Mouse (Mus musculus): ENCODE results near the gene Nkx2-5. TPM values are rescaled to one million over a fixed set of nuclear protein-coding genes. Genes with fewer than 3 reads are reported as not detected.

The Nkx2-5 gene
- total RNA-seq, 2 experiments from 2014 or later: not detected

DNA sequence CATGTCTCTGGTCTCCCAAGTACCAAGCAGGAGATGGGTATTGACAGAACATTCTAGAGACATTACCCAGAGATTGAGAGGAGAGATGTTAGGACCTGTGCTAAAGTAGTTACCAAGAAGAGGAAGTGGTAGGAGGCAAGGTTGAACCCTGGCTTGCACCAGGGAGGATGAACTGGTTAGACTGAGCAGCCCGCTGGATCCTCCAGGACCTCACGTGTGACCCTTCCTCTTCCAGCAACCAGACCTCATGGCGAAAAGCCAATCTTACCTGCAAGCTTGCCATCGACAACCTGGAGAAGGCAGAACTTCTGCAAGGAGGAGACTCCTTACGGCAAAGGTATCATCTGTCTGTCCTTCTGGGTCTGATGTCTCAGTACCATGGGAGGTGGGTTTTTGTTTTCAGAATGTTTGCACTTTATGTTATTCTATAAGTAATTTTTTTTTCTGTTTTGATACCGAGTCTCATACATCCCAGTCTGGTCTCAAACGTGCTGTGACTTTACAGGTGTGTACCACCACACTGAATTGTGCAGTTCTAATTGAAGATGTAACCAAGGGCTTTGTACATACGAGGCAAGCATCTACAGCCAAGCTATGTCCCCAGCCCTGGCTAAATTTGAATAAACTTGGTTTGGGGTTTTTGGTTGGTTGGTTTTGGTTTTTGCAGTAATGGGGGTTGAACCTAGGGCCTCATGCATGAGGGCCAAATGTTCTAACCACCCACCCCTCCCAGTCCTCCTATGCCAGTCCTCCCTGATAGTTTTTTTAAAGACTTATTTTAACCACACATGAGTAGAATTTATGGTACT lies 55.1 kb downstream of the Nkx2-5 start:
- DNase-seq (ENCODE audit: low spot score in 2 of 2): no peak

DNA sequence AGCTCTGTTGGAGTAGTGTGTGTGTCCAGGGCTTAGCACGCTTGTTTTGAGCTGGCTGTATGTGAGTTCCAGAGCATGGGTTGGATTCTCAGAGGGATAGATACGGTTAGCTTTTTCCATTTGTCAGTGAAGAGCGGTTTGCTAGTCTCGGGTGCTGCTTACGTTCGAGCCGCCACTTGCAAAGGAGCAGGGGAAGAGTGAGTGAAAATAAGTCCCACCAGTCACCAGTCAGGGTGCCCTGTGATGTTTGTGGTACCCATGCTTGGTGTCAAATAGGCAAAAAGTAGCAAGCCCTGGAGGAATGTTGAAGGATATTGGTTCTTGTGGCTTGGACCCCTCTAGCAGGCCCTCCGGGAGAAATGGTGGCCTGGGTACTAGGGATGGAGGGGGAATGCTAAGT lies 55.8 kb downstream of the Nkx2-5 start:
- DNase-seq (ENCODE audit: low spot score in 2 of 2): no peak

Other genes with a start within 250 kb of the Nkx2-5 start
- 100 to 1,000 TPM; 215 to 234 TPM for gene Atp6v0e, start 181.8 kb downstream of the Nkx2-5 start, total RNA-seq (2021)
- gene Crebrf, start 129.4 kb downstream of the Nkx2-5 start, total RNA-seq (2021): 10 to 100 TPM; 60.9 to 62.2 TPM
- gene Bnip1, start 63.9 kb downstream of the Nkx2-5 start, total RNA-seq (2021): 10 to 100 TPM; 20.2 to 23.7 TPM
- gene Kifc5b, start 72.1 kb upstream of the Nkx2-5 start, total RNA-seq (2021): 1 to 10 TPM; 1.1 to 1.2 TPM
- 10 to 100 TPM; 45.4 to 46.7 TPM for gene Phf1, start 88.0 kb upstream of the Nkx2-5 start, total RNA-seq (2021)
- gene Cuta, start 94.6 kb upstream of the Nkx2-5 start, total RNA-seq (2021): 100 to 1,000 TPM; 129 to 141 TPM
- 10 to 100 TPM; 16.6 to 19.1 TPM for gene Syngap1, start 96.2 kb upstream of the Nkx2-5 start, total RNA-seq (2021)
- gene Zbtb9, start 128.2 kb upstream of the Nkx2-5 start, total RNA-seq (2021): 1 to 10 TPM; 6.4 to 8.0 TPM
- gene Bak1, start 184.0 kb upstream of the Nkx2-5 start, total RNA-seq (2021): 10 to 100 TPM; 27.2 to 31.0 TPM
- gene Itpr3, start 212.3 kb upstream of the Nkx2-5 start, total RNA-seq (2021): 1 to 10 TPM; 5.5 to 6.2 TPM

Data from adrenal gland, adult 18-20 months (tissue).